Mouse (Mus musculus) CH12.LX (cell line): ENCODE measurements around the gene Grk4. TPM values are rescaled to one million over a fixed set of nuclear protein-coding genes. Genes with fewer than 3 reads are reported as not detected.
A peak's percentile ranks its signal among the peaks of the same experiment; 100 is the strongest.

Experiments used
- DNase-seq: peaks from one replicate; pipeline ENCODE4 v3.0.0-alpha.2; 2013; ENCODE audit errors: extremely low read depth
- H3K27ac ChIP-seq: 2 replicates; pipeline ENCODE4 v1.5.1; 2012; ENCODE audit warnings: low read depth, mild to moderate bottlenecking, control low read depth, moderate library complexity; ENCODE audit not compliant: insufficient read depth
- H3K27me3 ChIP-seq: replicated peaks from 2 replicates; pipeline ENCODE3; 2012; ENCODE audit warnings: inconsistent platforms
- H3K36me3 ChIP-seq, 2 experiments: replicated peaks in 1 of 2; 2 replicates each; pipeline versions ENCODE3 to v1.6.1; 2012; ENCODE audit warnings: inconsistent platforms in 1 of 2, low read length in 1 of 2, mild to moderate bottlenecking in 1 of 2, mixed read lengths in 1 of 2, moderate library complexity in 1 of 2; ENCODE audit not compliant: control insufficient read depth in 1 of 2, insufficient read depth in 1 of 2
- H3K4me1 ChIP-seq, 2 experiments: 2 replicates each; pipeline ENCODE4 v1.6.1; 2012; ENCODE audit warnings: inconsistent platforms in 1 of 2, moderate library complexity in 1 of 2; ENCODE audit not compliant: insufficient read depth in 2 of 2, control insufficient read depth in 1 of 2
- H3K4me2 ChIP-seq: 2 replicates; pipeline ENCODE4 v1.6.1; 2012; ENCODE audit warnings: low read depth, mild to moderate bottlenecking, control low read depth; ENCODE audit not compliant: poor library complexity, insufficient read depth, severe bottlenecking
- H3K4me3 ChIP-seq, 3 experiments: fragments of 150-350 bp in 1 of 3; sonication (generic) in 1 of 3; replicated peaks in 1 of 3; 2 replicates each; pipeline versions ENCODE3 to v1.5.1; 2011 to 2012; ENCODE audit warnings: low read depth in 2 of 3, low read length in 2 of 3, mild to moderate bottlenecking in 2 of 3, moderate library complexity in 2 of 3, control low read depth in 1 of 3, improper control_type of control experiment in 1 of 3, inconsistent platforms in 1 of 3, mixed read lengths in 1 of 3; ENCODE audit not compliant: poor library complexity in 1 of 3
- H3K79me2 ChIP-seq: replicated peaks from 2 replicates; pipeline ENCODE4 v1.6.1; 2012; ENCODE audit warnings: mild to moderate bottlenecking, moderate library complexity; ENCODE audit not compliant: control insufficient read depth, poor library complexity, insufficient read depth, severe bottlenecking; ENCODE audit errors: extremely low read depth
- H3K9ac ChIP-seq: 2 replicates; pipeline ENCODE4 v1.6.1; 2012; ENCODE audit warnings: low read depth, mild to moderate bottlenecking, control low read depth, moderate library complexity; ENCODE audit not compliant: insufficient read depth
- H3K9me3 ChIP-seq: replicated peaks from 2 replicates; pipeline ENCODE3; 2012; ENCODE audit warnings: low read length, inconsistent platforms, mixed read lengths
- BHLHE40 ChIP-seq: IDR thresholded peaks from 2 replicates; pipeline ENCODE4 v1.6.1; 2011; ENCODE audit warnings: mild to moderate bottlenecking, low read depth, low read length, improper control_type of control experiment
- CHD1 ChIP-seq: IDR thresholded peaks from 2 replicates; pipeline ENCODE4 v1.6.1; 2012; ENCODE audit warnings: low read depth, low read length, improper control_type of control experiment, inconsistent platforms
- CHD2 ChIP-seq: IDR thresholded peaks from 2 replicates; pipeline ENCODE4 v1.6.1; 2011; ENCODE audit warnings: low read length, improper control_type of control experiment
- CTCF ChIP-seq, 2 experiments: IDR thresholded peaks in 1 of 2; conservative IDR thresholded peaks in 1 of 2; 2 replicates each; pipeline ENCODE4 v1.5.1; 2011 to 2012; ENCODE audit warnings: low read depth in 2 of 2, low read length in 2 of 2, improper control_type of control experiment in 1 of 2, inconsistent platforms in 1 of 2, mild to moderate bottlenecking in 1 of 2, moderate library complexity in 1 of 2
- E2F4 ChIP-seq: IDR thresholded peaks from 2 replicates; pipeline ENCODE4 v1.6.1; 2011; ENCODE audit warnings: low read depth, low read length, improper control_type of control experiment; ENCODE audit not compliant: insufficient replicate concordance
- KAT2A ChIP-seq: IDR thresholded peaks from 2 replicates; pipeline ENCODE4 v1.6.1; 2012; ENCODE audit warnings: low read length, improper control_type of control experiment, inconsistent platforms; ENCODE audit not compliant: insufficient replicate concordance
- MAX ChIP-seq: IDR thresholded peaks from 2 replicates; pipeline ENCODE4 v1.6.1; 2011; ENCODE audit warnings: low read length, improper control_type of control experiment
- POLR2A ChIP-seq: IDR thresholded peaks from 2 replicates; pipeline ENCODE4 v1.6.1; 2011; ENCODE audit warnings: low read depth, mild to moderate bottlenecking, improper control_type of control experiment, low read length
- POLR2AphosphoS2 ChIP-seq: IDR thresholded peaks from 2 replicates; pipeline ENCODE4 v1.6.1; 2011; ENCODE audit warnings: low read depth, low read length, improper control_type of control experiment
- RAD21 ChIP-seq: IDR thresholded peaks from 2 replicates; pipeline ENCODE4 v1.6.1; 2011; ENCODE audit warnings: low read depth, mild to moderate bottlenecking, low read length, improper control_type of control experiment, moderate library complexity
- SIN3A ChIP-seq: IDR thresholded peaks from 2 replicates; pipeline ENCODE4 v1.6.1; 2012; ENCODE audit warnings: low read length, improper control_type of control experiment, inconsistent platforms
- SMC3 ChIP-seq: IDR thresholded peaks from 2 replicates; pipeline ENCODE4 v1.6.1; 2011; ENCODE audit warnings: low read depth, low read length, improper control_type of control experiment
- TBP ChIP-seq: conservative IDR thresholded peaks from 2 replicates; pipeline ENCODE4 v1.6.1; 2011; ENCODE audit warnings: low read depth, low read length, improper control_type of control experiment
- ZC3H11A ChIP-seq: IDR thresholded peaks from 2 replicates; pipeline ENCODE4 v1.6.1; 2012; ENCODE audit warnings: low read depth, mild to moderate bottlenecking, inconsistent platforms, low read length, improper control_type of control experiment
- ZKSCAN1 ChIP-seq: IDR thresholded peaks from 2 replicates; pipeline ENCODE4 v1.6.1; 2012; ENCODE audit warnings: low read depth, inconsistent platforms, low read length, improper control_type of control experiment, borderline replicate concordance
- ZMIZ1 ChIP-seq: IDR thresholded peaks from 2 replicates; pipeline ENCODE4 v1.6.1; 2012; ENCODE audit warnings: low read depth, mild to moderate bottlenecking, inconsistent platforms, low read length, improper control_type of control experiment
- ZNF384 ChIP-seq: IDR thresholded peaks from 2 replicates; pipeline ENCODE4 v1.6.1; 2012; ENCODE audit warnings: low read depth, low read length, improper control_type of control experiment, inconsistent platforms
- dilution Hi-C: fragments of 300-500 bp; cut with MboI; formaldehyde crosslinking; loops from 2 replicates; pipeline ENCODE4 v1.14.3; 2020; ENCODE audit warnings: low sequenced_read_pairs; ENCODE audit not compliant: extremely low pct_unique_long_range_greater_than_20kb, extremely low pct_ligation_motif_present
- in situ Hi-C: fragments of 300-500 bp; cut with MboI; formaldehyde crosslinking; loops from 3 replicates; pipeline ENCODE4 v1.14.3; 2019; ENCODE audit warnings: low sequenced_read_pairs, low pct_ligation_motif_present, low pct_unique_long_range_greater_than_20kb, mixed read lengths
- polyA plus RNA-seq: library from polyadenylated mRNA; unstranded; fragments of >175 nt; gene quantifications from 2 replicates; pipeline ENCODE4 v1.2.1, GENCODE M21; 2012; ENCODE audit warnings: low read depth; ENCODE audit not compliant: insufficient read length
- total RNA-seq, 2 experiments: library from RNA; depleted of rRNA; stranded (reverse); fragments of 300-350 nt in 1 of 2; fragments of >200 nt in 1 of 2; gene quantifications; 2 replicates each; pipeline ENCODE4 v1.2.3; 2012 to 2014

Gene Grk4
- total and polyA plus RNA-seq, 3 experiments = 0.56 to 0.81 (median 0.76) TPM

GRCm38 (mm10) chr5:34772696-34773245, 112.6 kb downstream of the Grk4 start:
- in situ Hi-C loops (no loop called here), dilution Hi-C loops (no loop called here)
- Histone ChIP-seq H3K36me3 (peaks cover 4 to 14% of the 10 kb centered on the region in 2 experiments), H3K4me3 (no peak overlapping the region), H3K79me2 (peaks cover 21% of the 10 kb centered on the region), H3K9ac (no peak overlapping the region), H3K4me1 (peaks cover 8 to 31% of the 10 kb centered on the region in 2 experiments), H3K27me3 (no peaks in the 10 kb centered on the region), H3K27ac (no peak overlapping the region), H3K9me3 (no peaks in the 10 kb centered on the region), H3K4me2 (no peak overlapping the region)
- TF ChIP-seq KAT2A = no peak
- no peak for TF ChIP-seq POLR2A
- no peak for TF ChIP-seq ZNF384
- no peak for TF ChIP-seq POLR2AphosphoS2
- no peak for TF ChIP-seq CHD1
- TF ChIP-seq ZC3H11A = no peak
- TF ChIP-seq ZMIZ1 = no peak
- TF ChIP-seq TBP = no peak
- DNase-seq = no peak

- dilution Hi-C loops (no loop called here), in situ Hi-C loops (no loop called here)
- no peak for TF ChIP-seq SIN3A
- no peak for TF ChIP-seq ZNF384
- no peak for TF ChIP-seq E2F4
- TF ChIP-seq ZKSCAN1 = no peak
- no peak for TF ChIP-seq ZMIZ1
- no peak for TF ChIP-seq KAT2A
- TF ChIP-seq MAX = no peak
- TF ChIP-seq BHLHE40 = no peak
- TF ChIP-seq SMC3 = no peak
- no peak for TF ChIP-seq CHD2
- no peak for TF ChIP-seq CTCF (conservative IDR thresholded peaks at IDR 0.05 in 1 of 2, IDR thresholded peaks at IDR 0.05 in 1 of 2; ENCODE audit: low read depth in 2 of 2, low read length in 2 of 2)
- TF ChIP-seq RAD21 = no peak
- peaks cover 18% of the 10 kb centered on the region for H3K79me2 ChIP-seq
- DNase-seq = peak; percentile 31
- no peaks in the 10 kb centered on the region for H3K27me3 ChIP-seq
- no peak overlapping the region for H3K9ac ChIP-seq
- no peak overlapping the region for H3K4me3 ChIP-seq
- H3K36me3 ChIP-seq = peaks cover 4 to 14% of the 10 kb centered on the region in 2 experiments
- H3K27ac ChIP-seq = no peak overlapping the region
- H3K4me1 ChIP-seq = peaks cover 8 to 30% of the 10 kb centered on the region in 2 experiments
- no peaks in the 10 kb centered on the region for H3K9me3 ChIP-seq
- H3K4me2 ChIP-seq = no peak overlapping the region
These were observed 113.2 kb downstream of the Grk4 start for GRCm38 (mm10) chr5:34773392-34773791.
